Mouse (Mus musculus): ENCODE measurements around the gene Rps4x. TPM values are rescaled to one million over a fixed set of nuclear protein-coding genes. Genes with fewer than 3 reads are reported as not detected.

Gene Rps4x
- total RNA-seq, 1 experiment from 2014 or later = 2,837 TPM

Other genes with a start within 250 kb of the Rps4x start
- gene Rtl5, start 118.1 kb downstream of the Rps4x start, total RNA-seq (2017) = 2.0 and 4.1 TPM in 2 replicates
- gene Pin4, start 69.9 kb downstream of the Rps4x start, total RNA-seq (2017) = 96.1 and 155 TPM in 2 replicates
- gene Ercc6l, start 32.3 kb downstream of the Rps4x start, total RNA-seq (2017) = 24.3 and 28.8 TPM in 2 replicates
- not detected in 2 replicates for gene Cited1, start 62.8 kb upstream of the Rps4x start, total RNA-seq (2017)